Mouse (Mus musculus) spleen, adult 2 months (tissue): ENCODE measurements around the gene Kifc1. TPM values are rescaled to one million over a fixed set of nuclear protein-coding genes. Genes with fewer than 3 reads are reported as not detected.
A peak's percentile ranks its signal among the peaks of the same experiment; 100 is the strongest.

Experiments used
- DNase-seq, 2 experiments: peaks; one replicate each; pipeline versions ENCODE4 v3.0.0 to v3.0.0-alpha.2; 2012 to 2021; ENCODE audit warnings: low spot score in 2 of 2, low read depth in 1 of 2
- H3K27ac ChIP-seq: fragments of 200-500 bp; 2 replicates; pipeline ENCODE4 v1.5.1; 2012; ENCODE audit warnings: low read length, inconsistent platforms; ENCODE audit not compliant: insufficient read depth
- H3K27me3 ChIP-seq: fragments of 200-500 bp; 2 replicates; pipeline ENCODE4 v1.6.1; 2012; ENCODE audit warnings: mild to moderate bottlenecking, moderate library complexity, low read length, inconsistent platforms; ENCODE audit not compliant: control insufficient read depth, insufficient read depth
- H3K36me3 ChIP-seq: fragments of 200-500 bp; 2 replicates; pipeline ENCODE4 v1.6.1; 2012; ENCODE audit warnings: mild to moderate bottlenecking, low read length, inconsistent platforms; ENCODE audit not compliant: control insufficient read depth, insufficient read depth
- H3K4me1 ChIP-seq: fragments of 200-500 bp; 2 replicates; pipeline ENCODE4 v1.6.1; 2011; ENCODE audit warnings: inconsistent platforms; ENCODE audit not compliant: control insufficient read depth, insufficient read depth, insufficient read length
- H3K4me3 ChIP-seq: fragments of 200-500 bp; 2 replicates; pipeline ENCODE4 v1.5.1; 2011; ENCODE audit warnings: mild to moderate bottlenecking, inconsistent platforms; ENCODE audit not compliant: insufficient read depth, insufficient read length; ENCODE audit errors: extremely low read depth
- CTCF ChIP-seq: fragments of 200-500 bp; IDR thresholded peaks from 2 replicates; pipeline ENCODE4 v1.5.1; 2011; ENCODE audit warnings: mild to moderate bottlenecking, inconsistent platforms; ENCODE audit not compliant: insufficient read depth, insufficient read length, insufficient replicate concordance; ENCODE audit errors: extremely low read depth
- POLR2A ChIP-seq: fragments of 200-500 bp; IDR thresholded peaks from 2 replicates; pipeline ENCODE4 v1.6.1; 2011; ENCODE audit warnings: low read depth, low read length, inconsistent platforms
- WGBS: fragments of 180-500 bp; shearing (Covaris S2); methylation state at CpG from one replicate; pipeline ENCODE4 v1.1.7; 2018; 5-methylcytosine and 5-hydroxymethylcytosine counted together
- polyA plus RNA-seq: library from polyadenylated mRNA; depleted of rRNA; stranded (reverse); fragments of >200 nt; gene quantifications from 2 replicates; pipeline ENCODE4 v1.2.3, GENCODE M21; 2012; rRNA removed

Kifc1 gene
- polyA plus RNA-seq, 1 experiment = 11.5 TPM

- no peak for TF ChIP-seq CTCF
- TF ChIP-seq POLR2A = no peak
- under 1% methylated on average over 45 of the region's 45 CpGs for WGBS
- no peak within 1 kb of the TSS for H3K27ac ChIP-seq
- H3K4me1 ChIP-seq = no peaks in the 10 kb centered on the region; the same call in 1 of the 2 replicates
- DNase-seq = peak; percentile 85 to 89
- H3K36me3 ChIP-seq = 0 out of 2 replicates have a peak, but pooled peaks cover 3% of the 10 kb centered on the region
- H3K4me3 ChIP-seq = peak within 1 kb of the TSS; percentile 76
- no peaks in the 10 kb centered on the region for H3K27me3 ChIP-seq
Measured at GRCm38 (mm10) chr17:33842966-33843795, 47.3 kb downstream of the Kifc1 start, which contains the start of gene Cd320. Gene Cd320, plus strand, starts transcription at chr17:33843091.

GRCm38 (mm10) chr17:33829561-33829960 is 60.9 kb downstream of the Kifc1 start:
- Histone ChIP-seq H3K27ac (no peak overlapping the region), H3K4me3 (no peak overlapping the region), H3K36me3 (peaks cover 20% of the 10 kb centered on the region), H3K4me1 (0 out of 2 replicates have a peak, but pooled peaks cover 3% of the 10 kb centered on the region), H3K27me3 (no peaks in the 10 kb centered on the region)
- WGBS = 96% methylated on average over 10 of the region's 10 CpGs
- no peak for TF ChIP-seq POLR2A
- TF ChIP-seq CTCF = no peak
- no peak for DNase-seq

- peaks cover 17% of the 10 kb centered on the region for H3K36me3 ChIP-seq
- no peak overlapping the region for H3K4me3 ChIP-seq
- DNase-seq = no peak
- no peak overlapping the region for H3K27ac ChIP-seq
- WGBS = 90% methylated on average over 2 of the region's 2 CpGs
- H3K27me3 ChIP-seq = no peaks in the 10 kb centered on the region
- no peak for TF ChIP-seq CTCF
- 0 out of 2 replicates have a peak, but pooled peaks cover 3% of the 10 kb centered on the region for H3K4me1 ChIP-seq
Measured at GRCm38 (mm10) chr17:33828892-33829291, 61.6 kb downstream of the Kifc1 start.

GRCm38 (mm10) chr17:33826850-33827249 is 63.6 kb downstream of the Kifc1 start:
- TF ChIP-seq CTCF (peak; percentile 49; the same call in 1 of the 2 replicates), POLR2A (no peak)
- no peak overlapping the region for H3K27ac ChIP-seq
- 2% methylated on average over 3 of the region's 3 CpGs for WGBS
- no peak overlapping the region for H3K4me3 ChIP-seq
- H3K36me3 ChIP-seq = peaks cover 19% of the 10 kb centered on the region
- peaks cover 9% of the 10 kb centered on the region; the same call in 1 of the 2 replicates for H3K4me1 ChIP-seq
- H3K27me3 ChIP-seq = no peaks in the 10 kb centered on the region
- peak; percentile 38 to 53 for DNase-seq

Other genes with a start within 250 kb of the Kifc1 start
- gene Hnrnpm, start 203.8 kb downstream of the Kifc1 start, polyA plus RNA-seq = 87.3 and 103 TPM in 2 replicates
- gene March2, start 172.0 kb downstream of the Kifc1 start, polyA plus RNA-seq = 194 and 290 TPM in 2 replicates
- 225 and 270 TPM in 2 replicates for gene Rab11b, start 130.1 kb downstream of the Kifc1 start, polyA plus RNA-seq
- 15.6 and 21.5 TPM in 2 replicates for gene Angptl4, start 108.8 kb downstream of the Kifc1 start, polyA plus RNA-seq
- gene Kank3, start 80.1 kb downstream of the Kifc1 start, polyA plus RNA-seq = 56.8 and 74.6 TPM in 2 replicates
- gene Rps28, start 66.1 kb downstream of the Kifc1 start, polyA plus RNA-seq = 746 and 860 TPM in 2 replicates
- 158 and 201 TPM in 2 replicates for gene Ndufa7, start 66.1 kb downstream of the Kifc1 start, polyA plus RNA-seq
- gene Cd320, start 47.6 kb downstream of the Kifc1 start, polyA plus RNA-seq = 11.6 and 19.2 TPM in 2 replicates
- 3.2 and 9.3 TPM in 2 replicates for gene Gm7029, start 16.8 kb downstream of the Kifc1 start, polyA plus RNA-seq
- 0.47 and 0.68 TPM in 2 replicates for gene Platr17, start 14.5 kb upstream of the Kifc1 start, polyA plus RNA-seq
- 56.8 and 65.6 TPM in 2 replicates for gene Daxx, start 18.8 kb upstream of the Kifc1 start, polyA plus RNA-seq
- gene Tapbp, start 25.2 kb upstream of the Kifc1 start, polyA plus RNA-seq = 188 and 240 TPM in 2 replicates
- gene Zbtb22, start 25.2 kb upstream of the Kifc1 start, polyA plus RNA-seq = 62.9 and 122 TPM in 2 replicates
- 234 and 301 TPM in 2 replicates for gene Rgl2, start 38.9 kb upstream of the Kifc1 start, polyA plus RNA-seq
- 13.8 and 16.0 TPM in 2 replicates for gene Pfdn6, start 49.7 kb upstream of the Kifc1 start, polyA plus RNA-seq
- gene Wdr46, start 50.0 kb upstream of the Kifc1 start, polyA plus RNA-seq = 20.5 and 26.7 TPM in 2 replicates
- 18.9 and 20.6 TPM in 2 replicates for gene B3galt4, start 60.8 kb upstream of the Kifc1 start, polyA plus RNA-seq
- gene Vps52, start 65.2 kb upstream of the Kifc1 start, polyA plus RNA-seq = 58.0 and 73.2 TPM in 2 replicates
- gene Rps18, start 65.3 kb upstream of the Kifc1 start, polyA plus RNA-seq = 476 and 550 TPM in 2 replicates
- 5,070 and 5,425 TPM in 2 replicates for gene H2-K1, start 109.7 kb upstream of the Kifc1 start, polyA plus RNA-seq
- gene Ring1, start 134.0 kb upstream of the Kifc1 start, polyA plus RNA-seq = 52.0 and 61.3 TPM in 2 replicates
- gene H2-Ke6, start 137.4 kb upstream of the Kifc1 start, polyA plus RNA-seq = 122 and 202 TPM in 2 replicates
- 86.8 and 99.4 TPM in 2 replicates for gene Slc39a7, start 141.0 kb upstream of the Kifc1 start, polyA plus RNA-seq
- 76.9 and 99.7 TPM in 2 replicates for gene Rxrb, start 141.2 kb upstream of the Kifc1 start, polyA plus RNA-seq
- 4.7 and 6.4 TPM in 2 replicates for gene Col11a2, start 148.8 kb upstream of the Kifc1 start, polyA plus RNA-seq
- gene H2-Oa, start 201.7 kb upstream of the Kifc1 start, polyA plus RNA-seq = 228 and 326 TPM in 2 replicates
- 302 and 363 TPM in 2 replicates for gene H2-DMa, start 228.9 kb upstream of the Kifc1 start, polyA plus RNA-seq
- 97.9 and 112 TPM in 2 replicates for gene Brd2, start 232.0 kb upstream of the Kifc1 start, polyA plus RNA-seq